Mouse (Mus musculus) limb, embryonic 11.5 days (tissue): ENCODE data around the gene Tiam1. TPM values are rescaled to one million over a fixed set of nuclear protein-coding genes. Genes with fewer than 3 reads are reported as not detected.

Experiments
- ATAC-seq: fragments of 200-750 bp; cut with Nextera tagmentation; 2 replicates; pipeline ENCODE4 v1.8.0; 2017; ENCODE audit warnings: low read depth; ENCODE audit not compliant: insufficient number of reproducible peaks, low FRiP score, low TSS enrichment
- DNase-seq: peaks from one replicate; pipeline ENCODE4 v3.0.0-alpha.2; 2015; ENCODE audit warnings: low spot score
- H3K27ac ChIP-seq: fragments of 300-500 bp; sonication (generic); replicated peaks from 2 replicates; pipeline ENCODE4 v1.5.1; 2014; ENCODE audit warnings: low read depth, mild to moderate bottlenecking, low read length
- H3K27me3 ChIP-seq: fragments of 300-500 bp; sonication (generic); 2 replicates; pipeline ENCODE4 v1.6.1; 2014; ENCODE audit warnings: mild to moderate bottlenecking, low read length, mixed read lengths; ENCODE audit not compliant: control insufficient read depth, insufficient read depth
- H3K36me3 ChIP-seq: fragments of 300-500 bp; sonication (generic); 2 replicates; pipeline ENCODE4 v1.6.1; 2014; ENCODE audit warnings: mild to moderate bottlenecking, low read length, moderate library complexity, mixed read lengths; ENCODE audit not compliant: control insufficient read depth, insufficient read depth
- H3K4me1 ChIP-seq: fragments of 300-500 bp; sonication (generic); 2 replicates; pipeline ENCODE4 v1.6.1; 2014; ENCODE audit warnings: low read length, mixed read lengths; ENCODE audit not compliant: control insufficient read depth, insufficient read depth
- H3K4me2 ChIP-seq: fragments of 300-500 bp; sonication (generic); 2 replicates; pipeline ENCODE4 v1.6.1; 2014; ENCODE audit warnings: low read depth, mild to moderate bottlenecking, moderate library complexity; ENCODE audit not compliant: severe bottlenecking
- H3K4me3 ChIP-seq: fragments of 300-500 bp; sonication (generic); 2 replicates; pipeline ENCODE4 v1.5.1; 2014; ENCODE audit warnings: low read depth, low read length
- H3K9ac ChIP-seq: fragments of 300-500 bp; sonication (generic); 2 replicates; pipeline ENCODE4 v1.6.1; 2014; ENCODE audit warnings: mild to moderate bottlenecking, low read length
- H3K9me3 ChIP-seq: fragments of 300-500 bp; sonication (generic); 2 replicates; pipeline ENCODE4 v1.6.1; 2016; ENCODE audit warnings: low read length; ENCODE audit not compliant: control insufficient read depth
- WGBS: fragments of 180-500 bp; shearing (Covaris S2); extraction: QIAGEN DNeasy Blood & Tissue Kit; methylation state at CpG from one replicate; pipeline ENCODE4 v1.1.7; 2014; 5-methylcytosine and 5-hydroxymethylcytosine counted together
- polyA plus RNA-seq: library from polyadenylated mRNA; unstranded; fragments of >200 nt; fragmentation: Nextera tagmentation; extraction: Ambion mirVana; gene quantifications from 2 replicates; pipeline ENCODE4 v1.2.1, GENCODE M21; 2014

Tiam1 gene
- polyA plus RNA-seq: 53.3 and 55.9 TPM in 2 replicates

DNA sequence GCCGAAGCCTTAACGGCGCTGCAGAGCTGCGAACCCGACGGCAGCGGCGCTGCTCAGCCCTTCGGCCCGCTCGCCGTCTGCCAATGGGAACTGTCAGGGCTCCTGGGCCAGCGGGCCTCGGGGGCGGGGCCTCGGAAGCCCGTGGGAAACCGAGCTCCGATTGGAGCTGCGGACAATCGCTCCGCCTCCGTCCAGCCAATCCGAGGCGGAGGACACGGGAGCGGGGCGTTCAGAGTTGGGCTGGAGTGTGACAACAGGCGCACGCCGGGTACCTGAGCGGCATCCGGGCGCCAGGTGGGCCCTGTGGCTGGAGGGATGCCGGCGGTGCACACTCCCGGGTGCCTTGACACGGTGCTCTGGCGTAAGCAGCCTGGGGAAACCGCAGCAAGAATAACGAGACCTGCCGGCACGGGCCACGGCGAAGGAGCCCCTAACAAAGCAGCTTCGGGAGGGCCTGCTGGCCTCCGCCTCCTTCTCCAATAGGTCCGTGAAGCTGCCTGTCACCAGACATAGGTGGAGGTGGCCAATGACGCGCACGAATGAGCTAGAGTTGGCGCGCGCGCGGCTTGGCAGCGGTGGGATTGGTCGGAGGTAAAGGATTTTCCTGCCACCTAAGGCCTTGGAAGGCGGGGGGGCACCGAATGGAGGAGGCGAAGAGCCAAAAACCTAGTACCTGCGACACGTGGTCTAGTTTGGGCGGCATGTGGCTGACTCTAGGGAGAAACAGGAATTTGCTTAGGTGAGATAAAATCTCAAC lies at the start of gene Tiam1:
Gene Tiam1, minus strand, starts transcription at position 10 of the 757 bp plus-strand sequence.
- peak; percentile 97 for DNase-seq
- Histone ChIP-seq H3K9me3 (no peaks in the 10 kb centered on the region), H3K9ac (peak within 1 kb of the TSS; percentile 93), H3K27me3 (no peaks in the 10 kb centered on the region), H3K4me2 (peak within 1 kb of the TSS; percentile 92), H3K27ac (peak within 1 kb of the TSS; percentile 93), H3K4me3 (peak within 1 kb of the TSS; percentile 69), H3K4me1 (peaks cover 27% of the 10 kb centered on the region), H3K36me3 (no peaks in the 10 kb centered on the region)
- under 1% methylated on average over 64 of the region's 64 CpGs for WGBS
- ATAC-seq: peak; percentile 96

DNA sequence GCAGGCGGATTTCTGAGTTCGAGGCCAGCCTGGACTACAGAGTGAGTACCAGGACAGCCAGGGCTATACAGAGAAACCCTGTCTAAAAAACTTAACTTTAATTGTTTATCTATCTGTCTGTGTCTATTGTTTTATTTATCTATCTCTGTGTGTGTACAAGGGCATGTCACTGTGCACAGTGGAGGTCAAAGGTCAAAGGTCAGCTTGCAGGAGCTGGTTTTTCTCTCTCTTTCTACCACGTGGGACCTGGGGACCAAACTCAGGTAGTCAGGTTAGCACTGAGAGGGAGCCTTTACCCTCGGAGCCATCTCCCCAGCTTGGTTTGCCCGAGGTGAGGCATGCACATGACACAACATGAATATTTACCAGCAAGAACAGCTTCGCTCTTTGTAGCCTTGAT lies 47.7 kb upstream of the Tiam1 start:
- Histone ChIP-seq H3K36me3 (no peaks in the 10 kb centered on the region), H3K9me3 (no peaks in the 10 kb centered on the region), H3K4me1 (no peaks in the 10 kb centered on the region), H3K4me2 (no peak overlapping the region), H3K4me3 (no peak overlapping the region), H3K27ac (no peak overlapping the region), H3K9ac (no peak overlapping the region), H3K27me3 (no peaks in the 10 kb centered on the region)
- ATAC-seq (no peak), DNase-seq (no peak)
- WGBS: 75% methylated on average over 6 of the region's 6 CpGs

DNA sequence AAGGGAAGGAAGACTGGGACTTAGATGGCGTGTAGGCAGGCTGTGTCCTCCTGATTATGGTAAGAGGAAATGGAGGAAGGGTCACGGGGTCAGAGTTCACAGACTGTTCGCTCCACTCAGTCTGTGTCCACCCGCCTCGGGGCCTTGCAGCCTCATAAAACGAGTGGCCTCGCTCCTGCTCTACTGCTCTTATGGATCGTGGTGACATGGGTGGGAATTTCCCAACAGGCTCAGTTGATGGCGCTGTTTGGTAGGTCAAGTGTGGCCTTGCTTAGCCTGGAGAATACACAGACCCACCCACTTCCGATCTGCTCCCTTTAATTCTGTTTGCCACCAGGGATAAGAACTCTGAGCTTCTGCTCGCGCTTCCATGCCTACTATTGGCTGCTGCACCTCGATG lies 43.9 kb upstream of the Tiam1 start:
- Histone ChIP-seq H3K4me1 (no peaks in the 10 kb centered on the region), H3K9me3 (no peaks in the 10 kb centered on the region), H3K27me3 (no peaks in the 10 kb centered on the region), H3K4me3 (no peak overlapping the region), H3K36me3 (no peaks in the 10 kb centered on the region), H3K4me2 (no peak overlapping the region), H3K27ac (no peak overlapping the region), H3K9ac (no peak overlapping the region)
- peak; percentile 55 for DNase-seq
- 20% methylated on average over 13 of the region's 13 CpGs for WGBS
- no peak for ATAC-seq

DNA sequence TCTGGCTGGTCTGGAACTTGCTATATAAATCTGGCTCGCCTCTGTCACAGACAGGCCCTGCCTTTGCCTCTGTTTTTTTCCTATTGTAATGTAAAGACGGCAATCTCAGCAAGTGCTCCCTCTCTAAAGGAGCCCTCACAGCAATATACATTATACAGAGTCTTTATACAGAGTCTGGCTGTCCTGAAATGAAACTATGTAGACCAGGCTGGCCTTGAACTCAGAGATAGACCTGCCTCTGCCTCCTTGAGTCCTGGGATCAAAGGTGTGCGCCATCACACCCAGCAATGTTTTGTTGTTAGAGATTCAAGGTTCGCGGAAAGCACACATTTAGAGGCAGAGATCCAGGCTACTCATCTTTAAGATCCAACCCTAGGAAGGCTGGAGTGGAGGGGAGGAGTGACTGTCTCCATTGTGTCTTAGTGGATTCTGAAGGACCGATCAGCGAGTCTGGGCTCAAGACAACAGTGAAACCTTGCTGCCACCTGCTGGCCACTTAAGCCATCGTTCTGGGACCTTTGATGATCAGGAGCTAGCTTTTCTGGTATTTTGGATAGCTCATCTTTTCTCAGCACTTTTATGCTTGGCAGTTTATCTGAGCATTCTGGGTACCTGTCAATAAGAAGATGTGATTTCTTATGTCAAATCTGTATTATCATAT lies 42.5 kb upstream of the Tiam1 start:
- 42% methylated on average over 8 of the region's 8 CpGs for WGBS
- ATAC-seq: peak; percentile 48; the same call in 1 of the 2 replicates
- H3K9ac ChIP-seq: no peak overlapping the region

DNA sequence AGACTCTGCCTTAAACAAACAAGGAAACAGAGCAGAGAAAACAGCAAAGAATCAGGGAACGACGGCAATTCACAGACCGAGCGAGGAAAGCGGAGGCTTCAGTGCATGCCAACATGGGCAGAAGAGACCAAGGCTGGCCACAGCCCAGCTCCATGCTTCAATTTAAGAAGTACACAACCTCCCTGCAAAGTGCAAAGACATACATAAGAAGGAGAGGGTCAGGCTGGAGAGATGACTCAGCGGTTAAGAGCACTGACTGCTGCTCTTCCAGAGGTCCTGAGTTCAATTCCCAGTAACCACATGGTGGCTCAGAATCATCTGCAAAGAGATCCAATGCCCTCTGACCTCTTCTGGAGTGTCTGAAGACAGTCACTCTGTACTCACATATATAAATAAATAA lies 40.6 kb upstream of the Tiam1 start:
- no peak for DNase-seq
- no peaks in the 10 kb centered on the region for H3K4me1 ChIP-seq
- ATAC-seq: no peak
- H3K9ac ChIP-seq: no peak overlapping the region
- H3K27ac ChIP-seq: no peak overlapping the region
- no peak overlapping the region for H3K4me2 ChIP-seq
- WGBS: 80% methylated on average over 6 of the region's 6 CpGs
- H3K9me3 ChIP-seq: no peaks in the 10 kb centered on the region
- H3K36me3 ChIP-seq: no peaks in the 10 kb centered on the region
- H3K27me3 ChIP-seq: no peaks in the 10 kb centered on the region
- H3K4me3 ChIP-seq: no peak overlapping the region

More for the DNA sequence above, 42.5 kb upstream of the Tiam1 start:
- DNase-seq: peak; percentile 86
- Histone ChIP-seq H3K36me3 (no peaks in the 10 kb centered on the region), H3K9me3 (no peaks in the 10 kb centered on the region), H3K27ac (no peak overlapping the region), H3K4me2 (no peak overlapping the region), H3K27me3 (no peaks in the 10 kb centered on the region), H3K4me1 (no peaks in the 10 kb centered on the region), H3K4me3 (no peak overlapping the region)

DNA sequence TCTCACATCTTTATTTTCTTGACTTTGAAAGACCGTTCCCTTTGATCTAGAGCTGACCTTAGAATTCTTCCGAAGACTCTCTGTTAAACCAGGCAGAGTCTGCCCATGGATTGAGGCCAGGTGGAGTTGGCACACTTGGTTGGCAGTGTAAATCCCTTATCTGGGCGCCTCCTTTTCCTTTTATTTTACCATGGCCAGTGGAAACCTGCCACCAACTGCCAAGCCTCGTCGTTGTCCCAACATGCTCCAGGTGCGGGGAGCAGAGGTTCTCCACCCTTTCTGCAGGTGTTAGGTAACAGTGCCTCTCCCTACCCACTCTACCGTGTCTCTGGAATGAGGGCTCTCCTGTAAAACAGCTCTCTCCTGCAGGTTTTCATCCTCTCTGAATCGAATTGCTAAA lies 38.1 kb upstream of the Tiam1 start:
- no peak overlapping the region for H3K9ac ChIP-seq
- H3K27me3 ChIP-seq: no peaks in the 10 kb centered on the region
- DNase-seq: no peak
- H3K4me1 ChIP-seq: no peaks in the 10 kb centered on the region
- H3K4me2 ChIP-seq: no peak overlapping the region
- H3K4me3 ChIP-seq: no peak overlapping the region
- 85% methylated on average over 8 of the region's 8 CpGs for WGBS
- H3K36me3 ChIP-seq: no peaks in the 10 kb centered on the region
- ATAC-seq: no peak
- H3K27ac ChIP-seq: no peak overlapping the region
- H3K9me3 ChIP-seq: no peaks in the 10 kb centered on the region

DNA sequence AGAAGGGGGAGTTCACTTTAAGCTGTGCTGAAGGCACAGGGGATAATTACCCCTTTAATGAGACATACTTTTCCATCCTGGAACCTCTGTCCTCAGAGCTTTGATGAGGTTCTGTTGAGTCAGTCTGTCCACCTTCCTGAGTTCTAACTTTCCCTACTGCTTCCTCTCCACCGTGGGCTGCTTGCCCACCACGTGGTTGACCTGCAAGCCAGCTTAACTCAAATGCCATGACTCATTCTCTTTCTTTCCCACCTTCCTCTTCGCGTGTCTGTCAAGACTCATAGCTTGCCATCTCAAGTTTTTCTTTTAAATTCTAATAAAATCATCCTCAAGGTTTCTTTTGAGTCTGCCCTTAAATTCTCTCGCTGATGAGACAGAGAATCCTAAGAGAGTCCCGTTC lies 37.4 kb upstream of the Tiam1 start:
- DNase-seq: no peak
- H3K9me3 ChIP-seq: no peaks in the 10 kb centered on the region
- no peak overlapping the region for H3K9ac ChIP-seq
- H3K27me3 ChIP-seq: no peaks in the 10 kb centered on the region
- WGBS: 78% methylated on average over 6 of the region's 6 CpGs
- no peak overlapping the region for H3K4me2 ChIP-seq
- no peaks in the 10 kb centered on the region for H3K4me1 ChIP-seq
- H3K4me3 ChIP-seq: no peak overlapping the region
- H3K36me3 ChIP-seq: no peaks in the 10 kb centered on the region
- ATAC-seq: no peak
- no peak overlapping the region for H3K27ac ChIP-seq

DNA sequence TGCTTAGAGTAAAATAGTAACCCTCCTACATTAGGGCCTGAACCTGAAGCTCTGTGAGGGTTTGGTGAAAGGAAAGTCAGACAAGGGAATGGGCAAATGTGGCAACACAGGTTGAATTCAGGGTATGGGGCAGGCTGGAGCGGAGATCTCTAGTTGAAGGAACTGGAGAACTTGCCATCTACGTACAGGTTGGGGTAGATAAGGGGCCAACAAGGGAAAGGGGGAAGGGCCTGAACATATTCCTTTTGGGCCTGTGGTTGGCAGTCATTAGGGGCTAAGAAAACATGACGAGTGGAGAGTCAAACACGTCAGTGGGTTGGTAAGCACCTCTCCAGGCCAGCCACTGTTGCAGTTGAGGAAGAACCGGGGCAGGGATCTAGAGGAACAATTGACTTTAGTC lies 36.3 kb upstream of the Tiam1 start:
- no peak overlapping the region for H3K9ac ChIP-seq
- H3K4me1 ChIP-seq: no peaks in the 10 kb centered on the region
- H3K27ac ChIP-seq: no peak overlapping the region
- H3K36me3 ChIP-seq: no peaks in the 10 kb centered on the region
- H3K9me3 ChIP-seq: no peaks in the 10 kb centered on the region
- H3K4me2 ChIP-seq: no peak overlapping the region
- no peak overlapping the region for H3K4me3 ChIP-seq
- DNase-seq (no peak), ATAC-seq (no peak)
- no peaks in the 10 kb centered on the region for H3K27me3 ChIP-seq
- WGBS: 84% methylated on average over 5 of the region's 5 CpGs
